Mouse (Mus musculus) lung, postnatal 14 days (tissue): ENCODE data around the gene Diablo.

ENCODE experiments used
- DNase-seq: peaks from one replicate; pipeline ENCODE4 v3.0.0; 2021

The Diablo gene

GRCm38 (mm10) chr5:123499717-123500116 is 24.3 kb downstream of the Diablo start:
- DNase-seq: peak; percentile 24

GRCm38 (mm10) chr5:123489935-123490334 is 34.0 kb downstream of the Diablo start:
- DNase-seq: no peak

GRCm38 (mm10) chr5:123489112-123489785 is 34.7 kb downstream of the Diablo start, which contains the start of the genes Lrrc43 and Il31:
Gene Lrrc43 (plus strand): TSS chr5:123489305.
Gene Il31 (minus strand): TSS chr5:123489489.
- DNase-seq: no peak

- DNase-seq: no peak
Observed at GRCm38 (mm10) chr5:123487659-123488395, 36.1 kb downstream of the Diablo start.

- no peak for DNase-seq
Observed at GRCm38 (mm10) chr5:123473817-123474216, 50.2 kb downstream of the Diablo start.

GRCm38 (mm10) chr5:123470784-123471400 is 53.1 kb downstream of the Diablo start:
- DNase-seq: no peak

- no peak for DNase-seq
Observed at GRCm38 (mm10) chr5:123464638-123465037, 59.3 kb downstream of the Diablo start.

GRCm38 (mm10) chr5:123461420-123461819 is 62.6 kb downstream of the Diablo start:
- DNase-seq: no peak
